In genomic region chr7:45865925-45866910, GRCm38 (mm10) we compare ENCODE assay signal across 8 mouse cellular contexts. TPM values are rescaled to one million over a fixed set of nuclear protein-coding genes. Genes with fewer than 3 reads are reported as not detected.
DNase-seq lines count a peak whose midpoint lies in the region; ATAC-seq lines count a peak whose summit lies in the region.

No protein-coding gene starts in this region.

- ATAC-seq in intestine, embryonic 16.5 days = peak; percentile 80

- peak overlapping the region; percentile 91 for H3K4me2 ChIP-seq in intestine, embryonic 16.5 days (ENCODE audit: low read depth, low read length)

- H3K27ac ChIP-seq in intestine, embryonic 16.5 days (ENCODE audit: low read length) = peak overlapping the region; percentile 82

- peak; percentile 92 to 93 for DNase-seq in adrenal gland, adult 18-20 months (ENCODE audit: low spot score in 2 of 2)
- DNase-seq in embryo, embryonic 10.5 days (ENCODE audit: low spot score) = peak; percentile 92
- DNase-seq in gastrocnemius, postnatal 4 days (ENCODE audit: low spot score in 2 of 2) = peak; percentile 91 to 95
- peak; percentile 83 to 87 for DNase-seq in left cerebral cortex, postnatal 25 days (ENCODE audit: low spot score in 2 of 2)
- DNase-seq in mesoderm, embryonic 11.5 days (ENCODE audit: low read depth, low spot score) = peak; percentile 94
- DNase-seq in right cerebral cortex, postnatal 25 days = peak; percentile 85
- peak; percentile 87 to 90 for DNase-seq in urinary bladder, postnatal 36 days (ENCODE audit: low spot score in 2 of 2)

- 1% methylated on average over 108 of the region's 117 CpGs for WGBS in intestine, embryonic 16.5 days

- intact Hi-C loops in left cerebral cortex, postnatal 25 days (cut with DNase I) = no loop called here

- no peaks in the 10 kb centered on the region for H3K36me3 ChIP-seq in intestine, embryonic 16.5 days (ENCODE audit: control insufficient read depth, insufficient read depth, low read length)

- H3K9me3 ChIP-seq in intestine, embryonic 16.5 days (ENCODE audit: control insufficient read depth, low read length) = no peaks in the 10 kb centered on the region

- peak overlapping the region; percentile 76 for H3K4me3 ChIP-seq in intestine, embryonic 16.5 days (ENCODE audit: low read length)

- peaks cover 23% of the 10 kb centered on the region for H3K27me3 ChIP-seq in intestine, embryonic 16.5 days (replicated peaks; ENCODE audit: control insufficient read depth, insufficient read depth, low read length)

- H3K9ac ChIP-seq in intestine, embryonic 16.5 days (ENCODE audit: low read depth, low read length) = peak overlapping the region; percentile 87

- H3K4me1 ChIP-seq in intestine, embryonic 16.5 days (ENCODE audit: control insufficient read depth, insufficient read depth, low read length) = peaks cover 44% of the 10 kb centered on the region

RNA-seq across cellular contexts. Expression of gene Kdelr1, which starts 6.4 kb away (rescaled TPM):
- total RNA-seq in adrenal gland, adult 18-20 months (2021) = 100 to 1,000 TPM; 125 to 140 TPM
- total RNA-seq in gastrocnemius, postnatal 4 days (2021) = 100 to 1,000 TPM; 101 to 104 TPM
- 90.6 and 94.9 TPM in 2 replicates for polyA plus RNA-seq in intestine, embryonic 16.5 days (2015; fragmentation: Nextera tagmentation; extraction: Ambion mirVana)
- total RNA-seq in left cerebral cortex, postnatal 25 days (2021) = 10 to 100 TPM; 81.2 to 84.0 TPM

RNA-seq across cellular contexts. Expression of gene Grin2d, which starts 12.0 kb away (rescaled TPM):
- total RNA-seq in adrenal gland, adult 18-20 months (2021) = under 1 TPM; 0.66 to 0.67 TPM
- total RNA-seq in gastrocnemius, postnatal 4 days (2021) = 1 to 10 TPM; 1.2 to 1.5 TPM
- 0.31 and 0.39 TPM in 2 replicates for polyA plus RNA-seq in intestine, embryonic 16.5 days (2015; fragmentation: Nextera tagmentation; extraction: Ambion mirVana)
- 10 to 100 TPM; 10.9 TPM for total RNA-seq in left cerebral cortex, postnatal 25 days (2021)

RNA-seq across cellular contexts. Expression of gene Syngr4, which starts 30.3 kb away (rescaled TPM):
- total RNA-seq in adrenal gland, adult 18-20 months (2021) = not detected
- total RNA-seq in gastrocnemius, postnatal 4 days (2021) = under 1 TPM; 0.39 to 0.75 TPM
- polyA plus RNA-seq in intestine, embryonic 16.5 days (2015; fragmentation: Nextera tagmentation; extraction: Ambion mirVana) = 0.62 and 0.98 TPM in 2 replicates
- total RNA-seq in left cerebral cortex, postnatal 25 days (2021) = not detected

RNA-seq across cellular contexts. Expression of gene Tmem143, which starts 30.5 kb away (rescaled TPM):
- total RNA-seq in adrenal gland, adult 18-20 months (2021) = 10 to 100 TPM; 70.9 to 89.3 TPM
- 10 to 100 TPM; 31.4 to 33.7 TPM for total RNA-seq in gastrocnemius, postnatal 4 days (2021)
- 8.1 TPM in 2 replicates for polyA plus RNA-seq in intestine, embryonic 16.5 days (2015; fragmentation: Nextera tagmentation; extraction: Ambion mirVana)
- total RNA-seq in left cerebral cortex, postnatal 25 days (2021) = 10 to 100 TPM; 17.6 to 20.1 TPM

RNA-seq across cellular contexts. Expression of gene Grwd1, which starts 35.5 kb away (rescaled TPM):
- 10 to 100 TPM; 33.0 to 36.0 TPM for total RNA-seq in adrenal gland, adult 18-20 months (2021)
- total RNA-seq in gastrocnemius, postnatal 4 days (2021) = 10 to 100 TPM; 17.4 to 18.0 TPM
- polyA plus RNA-seq in intestine, embryonic 16.5 days (2015; fragmentation: Nextera tagmentation; extraction: Ambion mirVana) = 57.0 and 63.0 TPM in 2 replicates
- 10 to 100 TPM; 21.0 to 23.2 TPM for total RNA-seq in left cerebral cortex, postnatal 25 days (2021)

Comparison
In these comparisons a context has a peak if more than half of its experiments do, and no peak if none do; other contexts are left out.
1. Peak in every context shown above with its lines: DNase-seq, ATAC-seq, H3K4me3 ChIP-seq and H3K27ac ChIP-seq.
2. RNA of gene Grin2d, which starts 12.0 kb away (total RNA-seq): 10.9 TPM in left cerebral cortex, postnatal 25 days; 1.2 to 1.5 TPM in gastrocnemius, postnatal 4 days and 0.66 to 0.67 TPM in adrenal gland, adult 18-20 months; every median in the first group is over 4 times any median in the second.